ENCODE assay signal across 13 mouse cellular contexts in genomic region chr6:99388023-99388422, GRCm38 (mm10).
DNase-seq lines count a peak whose midpoint lies in the region; ATAC-seq lines count a peak whose summit lies in the region.
"Had no signal": no experiment of that assay in that cellular context is flagged by ENCODE, and none has a peak within 500 bp of the region (broad histone marks: within the 10 kb centered on the region; RNA-seq: fewer than 3 reads in every experiment).

No protein-coding gene starts in this region.

- 0 out of 2 replicates have a peak, but pooled peaks have one; percentile 7 for ATAC-seq in heart, embryonic 16.5 days (replicated peaks; ENCODE audit: extremely low read depth, insufficient read depth, low FRiP score)
- no peak for ATAC-seq in heart, embryonic 11.5 days (replicated peaks; ENCODE audit: insufficient number of reproducible peaks, low FRiP score, low TSS enrichment)
- peak; percentile 16 for ATAC-seq in activated CD4-positive, CD25-positive, alpha-beta regulatory T cell, adult 4 months
- ATAC-seq in stomach, embryonic 16.5 days (ENCODE audit: insufficient read depth, low FRiP score), result no peak
- ATAC-seq in forebrain, embryonic 12.5 days (ENCODE audit: low FRiP score), result no peak
- no peak for ATAC-seq in intestine, embryonic 15.5 days
- ATAC-seq: Patski had no signal

- 77% methylated on average over 5 of the region's 5 CpGs for WGBS in heart, embryonic 16.5 days
- WGBS in heart, embryonic 11.5 days (ENCODE audit: insufficient replicate concordance), result 80% methylated on average over 5 of the region's 5 CpGs
- 66% methylated on average over 5 of the region's 5 CpGs for WGBS in stomach, embryonic 16.5 days
- 92% methylated on average over 5 of the region's 5 CpGs for WGBS in forebrain, embryonic 12.5 days
- WGBS in intestine, embryonic 15.5 days, result 81% methylated on average over 5 of the region's 5 CpGs

- no peaks in the 10 kb centered on the region for H3K27me3 ChIP-seq in heart, embryonic 16.5 days (ENCODE audit: control insufficient read depth, insufficient read depth, low read length)
- H3K27me3 ChIP-seq in heart, embryonic 11.5 days (ENCODE audit: control insufficient read depth, insufficient read depth, low read length), result no peaks in the 10 kb centered on the region
- no peaks in the 10 kb centered on the region for H3K27me3 ChIP-seq in stomach, embryonic 16.5 days (ENCODE audit: control insufficient read depth, insufficient read depth, low read length)
- H3K27me3 ChIP-seq in forebrain, embryonic 12.5 days, result no peaks in the 10 kb centered on the region
- H3K27me3 ChIP-seq in intestine, embryonic 15.5 days (replicated peaks), result no peaks in the 10 kb centered on the region
- H3K27me3 ChIP-seq: CH12.LX; hindbrain, embryonic 15.5 days; kidney, embryonic 15.5 days; midbrain, embryonic 12.5 days; Patski had no signal

- H3K9ac ChIP-seq in heart, embryonic 16.5 days (ENCODE audit: low read length), result no peak overlapping the region
- no peak overlapping the region for H3K9ac ChIP-seq in heart, embryonic 11.5 days (ENCODE audit: low read depth, low read length)
- H3K9ac ChIP-seq in stomach, embryonic 16.5 days (ENCODE audit: low read length), result no peak overlapping the region
- no peak overlapping the region for H3K9ac ChIP-seq in forebrain, embryonic 12.5 days
- no peak overlapping the region for H3K9ac ChIP-seq in intestine, embryonic 15.5 days
- H3K9ac ChIP-seq: hindbrain, embryonic 15.5 days; kidney, embryonic 15.5 days; liver, embryonic 14.5 days; midbrain, embryonic 12.5 days had no signal

- H3K4me3 ChIP-seq in heart, embryonic 16.5 days (ENCODE audit: low read length), result no peak overlapping the region
- no peak overlapping the region for H3K4me3 ChIP-seq in heart, embryonic 11.5 days (ENCODE audit: low read depth, low read length)
- no peak overlapping the region for H3K4me3 ChIP-seq in stomach, embryonic 16.5 days (replicated peaks; ENCODE audit: low read length)
- no peak overlapping the region for H3K4me3 ChIP-seq in forebrain, embryonic 12.5 days (replicated peaks)
- H3K4me3 ChIP-seq in intestine, embryonic 15.5 days (replicated peaks), result no peak overlapping the region
- H3K4me3 ChIP-seq: hindbrain, embryonic 15.5 days; kidney, embryonic 15.5 days; midbrain, embryonic 12.5 days had no signal

- DNase-seq in A20 (ENCODE audit: low read depth, low spot score), result peak; percentile 72

- peaks cover 13% of the 10 kb centered on the region; the same call in 1 of the 2 replicates for H3K4me1 ChIP-seq in heart, embryonic 16.5 days (ENCODE audit: control insufficient read depth, insufficient read depth, low read length)
- H3K4me1 ChIP-seq in heart, embryonic 11.5 days (ENCODE audit: control insufficient read depth, insufficient read depth, low read length), result peaks cover 17% of the 10 kb centered on the region
- H3K4me1 ChIP-seq in stomach, embryonic 16.5 days (ENCODE audit: control insufficient read depth, insufficient read depth, low read length), result peaks cover 12% of the 10 kb centered on the region; the same call in 1 of the 2 replicates
- no peaks in the 10 kb centered on the region; the same call in 1 of the 2 replicates for H3K4me1 ChIP-seq in forebrain, embryonic 12.5 days
- 0 out of 2 replicates have a peak, but pooled peaks cover 3% of the 10 kb centered on the region for H3K4me1 ChIP-seq in intestine, embryonic 15.5 days (replicated peaks)

- H3K36me3 ChIP-seq in heart, embryonic 16.5 days (ENCODE audit: control insufficient read depth, insufficient read depth), result no peaks in the 10 kb centered on the region
- H3K36me3 ChIP-seq in heart, embryonic 11.5 days (ENCODE audit: control insufficient read depth, insufficient read depth, low read length), result no peaks in the 10 kb centered on the region
- 0 out of 2 replicates have a peak, but pooled peaks cover 3% of the 10 kb centered on the region for H3K36me3 ChIP-seq in stomach, embryonic 16.5 days (ENCODE audit: control insufficient read depth, insufficient read depth, low read length)
- H3K36me3 ChIP-seq in forebrain, embryonic 12.5 days (replicated peaks), result peaks cover 4% of the 10 kb centered on the region; the same call in 1 of the 2 replicates
- no peaks in the 10 kb centered on the region for H3K36me3 ChIP-seq in intestine, embryonic 15.5 days
- H3K36me3 ChIP-seq: hindbrain, embryonic 15.5 days; midbrain, embryonic 12.5 days had no signal

- no peaks in the 10 kb centered on the region for H3K9me3 ChIP-seq in heart, embryonic 16.5 days (replicated peaks; ENCODE audit: control insufficient read depth, low read length)
- H3K9me3 ChIP-seq in heart, embryonic 11.5 days (replicated peaks; ENCODE audit: control insufficient read depth, low read length), result no peaks in the 10 kb centered on the region
- H3K9me3 ChIP-seq in stomach, embryonic 16.5 days (replicated peaks; ENCODE audit: control insufficient read depth, low read length), result no peaks in the 10 kb centered on the region
- no peaks in the 10 kb centered on the region for H3K9me3 ChIP-seq in forebrain, embryonic 12.5 days
- H3K9me3 ChIP-seq in intestine, embryonic 15.5 days, result no peaks in the 10 kb centered on the region
- H3K9me3 ChIP-seq: hindbrain, embryonic 15.5 days; kidney, embryonic 15.5 days; midbrain, embryonic 12.5 days had no signal

- H3K4me2 ChIP-seq in heart, embryonic 16.5 days (ENCODE audit: low read depth, low read length), result 0 out of 2 replicates have a peak overlapping the region, but pooled peaks have one; percentile 23
- no peak overlapping the region for H3K4me2 ChIP-seq in heart, embryonic 11.5 days
- no peak overlapping the region for H3K4me2 ChIP-seq in stomach, embryonic 16.5 days (ENCODE audit: low read depth, low read length)
- H3K4me2 ChIP-seq in forebrain, embryonic 12.5 days, result no peak overlapping the region
- H3K4me2 ChIP-seq in intestine, embryonic 15.5 days (replicated peaks), result no peak overlapping the region
- H3K4me2 ChIP-seq: hindbrain, embryonic 15.5 days; kidney, embryonic 15.5 days; midbrain, embryonic 12.5 days had no signal

- H3K27ac ChIP-seq in heart, embryonic 16.5 days (ENCODE audit: low read length), result peak overlapping the region; percentile 83
- no peak overlapping the region for H3K27ac ChIP-seq in heart, embryonic 11.5 days (ENCODE audit: low read depth, low read length)
- H3K27ac ChIP-seq in stomach, embryonic 16.5 days (ENCODE audit: low read length), result peak overlapping the region; percentile 90
- no peak overlapping the region for H3K27ac ChIP-seq in forebrain, embryonic 12.5 days
- no peak overlapping the region for H3K27ac ChIP-seq in intestine, embryonic 15.5 days
- H3K27ac ChIP-seq: hindbrain, embryonic 15.5 days; kidney, embryonic 15.5 days; liver, embryonic 14.5 days; midbrain, embryonic 12.5 days had no signal

Comparison
In these comparisons a context has a peak if more than half of its experiments do, and no peak if none do; other contexts are left out.
1. ATAC-seq: peak in heart, embryonic 16.5 days (single experiment) and activated CD4-positive, CD25-positive, alpha-beta regulatory T cell, adult 4 months (single experiment); none in heart, embryonic 11.5 days (single experiment), stomach, embryonic 16.5 days (single experiment), forebrain, embryonic 12.5 days (single experiment) and intestine, embryonic 15.5 days (single experiment).
2. H3K27ac ChIP-seq: peak in heart, embryonic 16.5 days (single experiment) and stomach, embryonic 16.5 days (single experiment); none in heart, embryonic 11.5 days (single experiment), forebrain, embryonic 12.5 days (single experiment) and intestine, embryonic 15.5 days (single experiment).